Mouse (Mus musculus) C2C12 (cell line): ENCODE data around the gene Mcm9. TPM values are rescaled to one million over a fixed set of nuclear protein-coding genes. Genes with fewer than 3 reads are reported as not detected.

Experiments used
- H3K27me3 ChIP-seq: one replicate; pipeline ENCODE4 v1.6.1; 2011; ENCODE audit not compliant: control insufficient read depth, insufficient read depth, insufficient read length
- H3K36me3 ChIP-seq: one replicate; pipeline ENCODE4 v1.6.1; 2011; ENCODE audit not compliant: control insufficient read depth, insufficient read depth
- H3K4me3 ChIP-seq: one replicate; pipeline ENCODE4 v1.5.1; 2011; ENCODE audit warnings: mild to moderate bottlenecking, control low read depth; ENCODE audit not compliant: poor library complexity, insufficient read depth, severe bottlenecking
- H3K79me2 ChIP-seq: one replicate; pipeline ENCODE4 v1.6.1; 2011; ENCODE audit not compliant: control insufficient read depth, insufficient read depth
- H3K79me3 ChIP-seq: one replicate; pipeline ENCODE4 v1.6.1; 2011; ENCODE audit warnings: low read depth, control low read depth
- H3ac ChIP-seq: one replicate; pipeline ENCODE3; 2011; ENCODE audit warnings: low read depth; ENCODE audit not compliant: control insufficient read depth, insufficient read length
- CEBPB ChIP-seq: IDR thresholded peaks from one replicate; pipeline ENCODE4 v1.6.1; 2011; ENCODE audit warnings: low read depth, mild to moderate bottlenecking, control low read depth, moderate library complexity
- CTCF ChIP-seq: IDR thresholded peaks from one replicate; pipeline ENCODE4 v1.5.1; 2011; ENCODE audit not compliant: control insufficient read depth, insufficient read depth, insufficient read length
- FOSL1 ChIP-seq: IDR thresholded peaks from one replicate; pipeline ENCODE4 v1.8.0; 2011; ENCODE audit warnings: mild to moderate bottlenecking, low read length; ENCODE audit not compliant: poor library complexity, insufficient read depth, severe bottlenecking
- MAX ChIP-seq: IDR thresholded peaks from one replicate; pipeline ENCODE4 v1.6.1; 2011; ENCODE audit warnings: mild to moderate bottlenecking, control low read depth
- MYOD1 ChIP-seq: IDR thresholded peaks from one replicate; pipeline ENCODE4 v1.6.1; 2011; ENCODE audit warnings: low read depth; ENCODE audit not compliant: control insufficient read depth, insufficient read length
- MYOG ChIP-seq: IDR thresholded peaks from one replicate; pipeline ENCODE4 v1.6.1; 2011; ENCODE audit not compliant: control insufficient read depth, insufficient read length; ENCODE audit errors: extremely low read depth
- USF1 ChIP-seq: IDR thresholded peaks from one replicate; pipeline ENCODE4 v1.6.1; 2011; ENCODE audit warnings: low read depth, mild to moderate bottlenecking, control low read depth, moderate library complexity
- polyA plus RNA-seq: library from polyadenylated mRNA; unstranded; fragments of >200 nt; fragmentation: generic; extraction: Trizol; gene quantifications from one replicate; pipeline ENCODE4 v1.2.1, GENCODE M21; 2012; ENCODE audit warnings: missing spikeins

Gene Mcm9
- polyA plus RNA-seq, 1 experiment, result 3.9 TPM

GRCm38 (mm10) chr10:53608274-53608673 is 22.0 kb downstream of the Mcm9 start:
- no peak for TF ChIP-seq MYOG
- TF ChIP-seq MYOD1, result no peak
- no peak for TF ChIP-seq USF1
- no peak for TF ChIP-seq CEBPB
- TF ChIP-seq MAX, result no peak
- no peak for TF ChIP-seq FOSL1
- TF ChIP-seq CTCF, result no peak
- H3K79me2 ChIP-seq, result peaks cover 26% of the 10 kb centered on the region
- no peaks in the 10 kb centered on the region for H3K27me3 ChIP-seq
- peaks cover 91% of the 10 kb centered on the region for H3K36me3 ChIP-seq
- no peak overlapping the region for H3ac ChIP-seq
- H3K4me3 ChIP-seq, result no peak overlapping the region
- peaks cover 2% of the 10 kb centered on the region for H3K79me3 ChIP-seq

GRCm38 (mm10) chr10:53605328-53605727 is 24.9 kb downstream of the Mcm9 start:
- H3K79me3 ChIP-seq, result peaks cover 24% of the 10 kb centered on the region
- H3K4me3 ChIP-seq, result no peak overlapping the region
- no peaks in the 10 kb centered on the region for H3K27me3 ChIP-seq
- peaks cover 93% of the 10 kb centered on the region for H3K36me3 ChIP-seq
- peaks cover 56% of the 10 kb centered on the region for H3K79me2 ChIP-seq
- no peak overlapping the region for H3ac ChIP-seq
- TF ChIP-seq CEBPB (no peak), FOSL1 (no peak), MAX (no peak), MYOG (no peak), USF1 (no peak), CTCF (no peak)

GRCm38 (mm10) chr10:53598821-53599220 is 31.4 kb downstream of the Mcm9 start:
- peak overlapping the region; percentile 85 for H3K4me3 ChIP-seq
- TF ChIP-seq MAX, result no peak
- TF ChIP-seq MYOG, result no peak
- TF ChIP-seq CEBPB, result no peak
- TF ChIP-seq CTCF, result no peak
- no peak for TF ChIP-seq USF1
- no peak for TF ChIP-seq FOSL1
- TF ChIP-seq MYOD1, result no peak

GRCm38 (mm10) chr10:53597121-53597881 is 32.9 kb downstream of the Mcm9 start:
- TF ChIP-seq MYOG (no peak), CEBPB (no peak), FOSL1 (no peak), CTCF (no peak), MYOD1 (no peak), MAX (no peak), USF1 (no peak)
- Histone ChIP-seq H3K4me3 (peak overlapping the region; percentile 85), H3K79me2 (peaks cover 53% of the 10 kb centered on the region), H3ac (peak overlapping the region; percentile 99), H3K36me3 (peaks cover 30% of the 10 kb centered on the region), H3K27me3 (no peaks in the 10 kb centered on the region), H3K79me3 (peaks cover 45% of the 10 kb centered on the region)

More at GRCm38 (mm10) chr10:53598821-53599220, 31.4 kb downstream of the Mcm9 start:
- Histone ChIP-seq H3ac (no peak overlapping the region), H3K36me3 (peaks cover 45% of the 10 kb centered on the region), H3K79me3 (peaks cover 51% of the 10 kb centered on the region), H3K27me3 (no peaks in the 10 kb centered on the region), H3K79me2 (peaks cover 66% of the 10 kb centered on the region)

- H3K27me3 ChIP-seq, result no peaks in the 10 kb centered on the region
- peak within 1 kb of the TSS; percentile 99 for H3ac ChIP-seq
- peaks cover 47% of the 10 kb centered on the region for H3K79me2 ChIP-seq
- peak within 1 kb of the TSS; percentile 85 for H3K4me3 ChIP-seq
- peaks cover 24% of the 10 kb centered on the region for H3K36me3 ChIP-seq
- TF ChIP-seq CTCF, result peak; percentile 89
- peak; percentile 20 for TF ChIP-seq MAX
- TF ChIP-seq FOSL1, result no peak
- H3K79me3 ChIP-seq, result peaks cover 40% of the 10 kb centered on the region
Measured at GRCm38 (mm10) chr10:53596677-53597120, 33.5 kb downstream of the Mcm9 start, which contains the start of gene Asf1a. Asf1a (plus strand) TSS chr10:53596757.
